Mouse (Mus musculus) megakaryocyte progenitor cell, adult 5-6 weeks (primary cell): ENCODE measurements at regions not wholly inside any gene's neighbourhood (a gene's known extent, or its start where the extent isn't known, plus 50 kb on each side); places are given as distances from the start of the nearest gene placed in this dataset.
"Not testable (repeated sequence)": the region's sequence is repeated elsewhere in the genome, so short reads cannot be mapped to it uniquely, and the experiment has no call there.

Source experiments
- ATAC-seq: replicated peaks from 2 replicates; pipeline ENCODE4 v1.8.0; 2016; ENCODE audit warnings: mild to moderate bottlenecking, moderate TSS enrichment, inconsistent platforms; ENCODE audit not compliant: poor library complexity

- no peak for ATAC-seq
These were observed 230.3 kb upstream of the Pld5 start for GRCm38 (mm10) chr1:176505441-176505840.

GRCm38 (mm10) chr1:176504731-176505130 lies 229.6 kb upstream of the Pld5 start:
- ATAC-seq, result not testable (repeated sequence)

- ATAC-seq, result no peak
These were observed 224.0 kb upstream of the Pld5 start for GRCm38 (mm10) chr1:176499010-176499650.

GRCm38 (mm10) chr1:176468560-176468959 lies 193.4 kb upstream of the Pld5 start:
- ATAC-seq, result no peak

- no peak for ATAC-seq
These were observed 187.0 kb upstream of the Pld5 start for GRCm38 (mm10) chr1:176462125-176462524.

GRCm38 (mm10) chr1:176446735-176447134 lies 171.6 kb upstream of the Pld5 start:
- no peak for ATAC-seq

- no peak for ATAC-seq
These were observed 168.6 kb upstream of the Pld5 start for GRCm38 (mm10) chr1:176443712-176444111.

- no peak for ATAC-seq
These were observed 165.1 kb upstream of the Pld5 start for GRCm38 (mm10) chr1:176440254-176440653.

GRCm38 (mm10) chr1:176427835-176428234 lies 152.7 kb upstream of the Pld5 start:
- no peak for ATAC-seq

- no peak for ATAC-seq
These were observed 151.9 kb upstream of the Pld5 start for GRCm38 (mm10) chr1:176427046-176427445.

GRCm38 (mm10) chr1:176417251-176417650 lies 142.1 kb upstream of the Pld5 start:
- no peak for ATAC-seq

- no peak for ATAC-seq
These were observed 129.0 kb upstream of the Pld5 start for GRCm38 (mm10) chr1:176404128-176404527.

- no peak for ATAC-seq
These were observed 104.5 kb upstream of the Pld5 start for GRCm38 (mm10) chr1:176379645-176380044.

GRCm38 (mm10) chr1:176366900-176367299 lies 91.8 kb upstream of the Pld5 start:
- no peak for ATAC-seq

GRCm38 (mm10) chr1:176360957-176361356 lies 85.8 kb upstream of the Pld5 start:
- no peak for ATAC-seq

- no peak for ATAC-seq
These were observed 85.0 kb upstream of the Pld5 start for GRCm38 (mm10) chr1:176359992-176360724.

- no peak for ATAC-seq
These were observed 80.2 kb upstream of the Pld5 start for GRCm38 (mm10) chr1:176355342-176355741.

GRCm38 (mm10) chr1:176354898-176355297 lies 79.8 kb upstream of the Pld5 start:
- no peak for ATAC-seq

- no peak for ATAC-seq
These were observed 77.6 kb upstream of the Pld5 start for GRCm38 (mm10) chr1:176352706-176353105.

GRCm38 (mm10) chr1:176349909-176350495 lies 74.9 kb upstream of the Pld5 start:
- no peak for ATAC-seq

GRCm38 (mm10) chr1:176348129-176348528 lies 73.0 kb upstream of the Pld5 start:
- ATAC-seq, result no peak

GRCm38 (mm10) chr1:176331344-176331743 lies 56.2 kb upstream of the Pld5 start:
- no peak for ATAC-seq
